Mouse (Mus musculus) MEL (cell line): ENCODE data around the gene Dmkn. TPM values are rescaled to one million over a fixed set of nuclear protein-coding genes. Genes with fewer than 3 reads are reported as not detected.

ENCODE experiments used
- DNase-seq: peaks from one replicate; pipeline ENCODE4 v3.0.0; 2011; ENCODE audit warnings: low read depth, low spot score
- H3K27ac ChIP-seq: 2 replicates; pipeline ENCODE4 v1.5.1; 2012; ENCODE audit warnings: low read depth, mild to moderate bottlenecking, control low read depth, low read length, moderate library complexity; ENCODE audit not compliant: control insufficient read depth
- H3K27me3 ChIP-seq, 2 experiments: fragments of 150-350 bp in 1 of 2; sonication (generic) in 1 of 2; 2 replicates each; pipeline ENCODE4 v1.6.1; 2012; ENCODE audit warnings: low read length in 2 of 2, mild to moderate bottlenecking in 2 of 2, improper control_type of control experiment in 1 of 2, moderate library complexity in 1 of 2; ENCODE audit not compliant: insufficient read depth in 2 of 2, control insufficient read depth in 1 of 2
- H3K36me3 ChIP-seq, 2 experiments: 2 replicates each; pipeline ENCODE4 v1.6.1; 2012 to 2014; ENCODE audit warnings: low read length in 2 of 2, improper control_type of control experiment in 1 of 2, inconsistent platforms in 1 of 2, mild to moderate bottlenecking in 1 of 2; ENCODE audit not compliant: insufficient read depth in 2 of 2, control insufficient read depth in 1 of 2
- H3K4me1 ChIP-seq, 2 experiments: fragments of 150-350 bp in 1 of 2; sonication (generic) in 1 of 2; 2 replicates each; pipeline ENCODE4 v1.6.1; 2012; ENCODE audit warnings: low read length in 2 of 2, improper control_type of control experiment in 1 of 2, mild to moderate bottlenecking in 1 of 2; ENCODE audit not compliant: insufficient read depth in 2 of 2, control insufficient read depth in 1 of 2
- H3K4me3 ChIP-seq, 2 experiments: fragments of 150-350 bp in 1 of 2; sonication (generic) in 1 of 2; 2 replicates each; pipeline ENCODE4 v1.5.1; 2012; ENCODE audit warnings: low read depth in 2 of 2, low read length in 2 of 2, mild to moderate bottlenecking in 2 of 2, moderate library complexity in 2 of 2, control low read depth in 1 of 2, improper control_type of control experiment in 1 of 2; ENCODE audit not compliant: control insufficient read depth in 1 of 2, insufficient read depth in 1 of 2
- H3K79me2 ChIP-seq: 2 replicates; pipeline ENCODE4 v1.6.1; 2012; ENCODE audit warnings: mild to moderate bottlenecking, low read length, moderate library complexity; ENCODE audit not compliant: control insufficient read depth, poor library complexity, insufficient read depth
- H3K9ac ChIP-seq: 2 replicates; pipeline ENCODE4 v1.6.1; 2012; ENCODE audit warnings: low read depth, mild to moderate bottlenecking, control low read depth, low read length, moderate library complexity; ENCODE audit not compliant: control insufficient read depth, poor library complexity, severe bottlenecking
- H3K9me3 ChIP-seq: fragments of 150-350 bp; sonication (generic); replicated peaks from 2 replicates; pipeline ENCODE4 v1.6.1; 2012; ENCODE audit warnings: mild to moderate bottlenecking, low read length, improper control_type of control experiment, moderate library complexity; ENCODE audit not compliant: insufficient read depth
- BHLHE40 ChIP-seq: IDR thresholded peaks from 2 replicates; pipeline ENCODE4 v1.6.1; 2012; ENCODE audit warnings: low read depth, mild to moderate bottlenecking, inconsistent platforms, low read length, improper control_type of control experiment, borderline replicate concordance
- CTCF ChIP-seq, 3 experiments: IDR thresholded peaks in 2 of 3; conservative IDR thresholded peaks in 1 of 3; 2 replicates each; pipeline ENCODE4 v1.5.1; 2011 to 2012; ENCODE audit warnings: low read length in 3 of 3, low read depth in 2 of 3, mild to moderate bottlenecking in 2 of 3, improper control_type of control experiment in 1 of 3, inconsistent platforms in 1 of 3, mixed read lengths in 1 of 3, moderate library complexity in 1 of 3; ENCODE audit not compliant: control insufficient read depth in 1 of 3, insufficient read depth in 1 of 3, poor library complexity in 1 of 3, severe bottlenecking in 1 of 3
- E2F4 ChIP-seq: IDR thresholded peaks from 2 replicates; pipeline ENCODE4 v1.6.1; 2011; ENCODE audit warnings: low read depth, low read length, improper control_type of control experiment, borderline replicate concordance
- ELF1 ChIP-seq: IDR thresholded peaks from 2 replicates; pipeline ENCODE4 v1.6.1; 2014; ENCODE audit warnings: low read depth, mild to moderate bottlenecking, inconsistent platforms, low read length, improper control_type of control experiment, moderate library complexity
- EP300 ChIP-seq, 2 experiments: IDR thresholded peaks; 2 replicates each; pipeline ENCODE4 v1.6.1; 2011; ENCODE audit warnings: improper control_type of control experiment in 2 of 2, low read length in 2 of 2, low read depth in 1 of 2, mild to moderate bottlenecking in 1 of 2
- GABPA ChIP-seq: IDR thresholded peaks from 2 replicates; pipeline ENCODE4 v1.6.1; 2012; ENCODE audit warnings: low read depth, mild to moderate bottlenecking, inconsistent platforms, low read length, improper control_type of control experiment, moderate library complexity
- GATA1 ChIP-seq: IDR thresholded peaks from 2 replicates; pipeline ENCODE4 v1.6.1; 2011; ENCODE audit warnings: low read depth, low read length, improper control_type of control experiment
- KAT2A ChIP-seq: conservative IDR thresholded peaks from 2 replicates; pipeline ENCODE4 v1.6.1; 2012; ENCODE audit warnings: low read depth, low read length, improper control_type of control experiment, inconsistent platforms
- MAX ChIP-seq: IDR thresholded peaks from 2 replicates; pipeline ENCODE4 v1.6.1; 2011; ENCODE audit warnings: low read length, improper control_type of control experiment
- MAZ ChIP-seq: IDR thresholded peaks from 2 replicates; pipeline ENCODE4 v1.6.1; 2012; ENCODE audit warnings: low read depth, mild to moderate bottlenecking, inconsistent platforms, low read length, improper control_type of control experiment
- MEF2A ChIP-seq: IDR thresholded peaks from 2 replicates; pipeline ENCODE4 v1.6.1; 2014; ENCODE audit warnings: low read depth, mild to moderate bottlenecking, inconsistent platforms, low read length, improper control_type of control experiment; ENCODE audit not compliant: poor library complexity, insufficient replicate concordance, severe bottlenecking; ENCODE audit errors: extremely low read depth
- MYB ChIP-seq: IDR thresholded peaks from 2 replicates; pipeline ENCODE4 v1.6.1; 2011; ENCODE audit warnings: mild to moderate bottlenecking, low read depth, low read length, improper control_type of control experiment
- MYC ChIP-seq: IDR thresholded peaks from 2 replicates; pipeline ENCODE4 v1.6.1; 2011; ENCODE audit warnings: low read depth, mild to moderate bottlenecking, low read length, improper control_type of control experiment, moderate library complexity
- NELFE ChIP-seq: IDR thresholded peaks from 2 replicates; pipeline ENCODE4 v1.6.1; 2011; ENCODE audit warnings: low read depth, low read length, improper control_type of control experiment
- NRF1 ChIP-seq: IDR thresholded peaks from 2 replicates; pipeline ENCODE4 v1.6.1; 2014; ENCODE audit warnings: low read depth, mild to moderate bottlenecking, inconsistent platforms, low read length, improper control_type of control experiment, moderate library complexity; ENCODE audit not compliant: poor library complexity, insufficient read depth, severe bottlenecking
- POLR2A ChIP-seq, 2 experiments: IDR thresholded peaks; 2 replicates each; pipeline ENCODE4 v1.6.1; 2011 to 2012; ENCODE audit warnings: low read length in 2 of 2, mild to moderate bottlenecking in 2 of 2, control low read depth in 1 of 2, improper control_type of control experiment in 1 of 2, low read depth in 1 of 2, moderate library complexity in 1 of 2; ENCODE audit not compliant: control insufficient read depth in 1 of 2, insufficient read depth in 1 of 2, poor library complexity in 1 of 2
- POLR2AphosphoS5 ChIP-seq: IDR thresholded peaks from 2 replicates; pipeline ENCODE4 v1.6.1; 2012; ENCODE audit warnings: low read depth, borderline replicate concordance, mild to moderate bottlenecking, inconsistent platforms, low read length, moderate library complexity, mixed read lengths
- RAD21 ChIP-seq: IDR thresholded peaks from 2 replicates; pipeline ENCODE4 v1.6.1; 2011; ENCODE audit warnings: mild to moderate bottlenecking, low read depth, low read length, improper control_type of control experiment
- RCOR1 ChIP-seq: IDR thresholded peaks from 2 replicates; pipeline ENCODE4 v1.6.1; 2012; ENCODE audit warnings: low read depth, mild to moderate bottlenecking, inconsistent platforms, low read length, improper control_type of control experiment
- SIN3A ChIP-seq: IDR thresholded peaks from 2 replicates; pipeline ENCODE4 v1.6.1; 2012; ENCODE audit warnings: low read length, improper control_type of control experiment, inconsistent platforms
- TCF12 ChIP-seq: IDR thresholded peaks from 2 replicates; pipeline ENCODE4 v1.6.1; 2014; ENCODE audit warnings: low read depth, mild to moderate bottlenecking, inconsistent platforms, low read length, improper control_type of control experiment, moderate library complexity
- UBTF ChIP-seq: IDR thresholded peaks from 2 replicates; pipeline ENCODE4 v1.6.1; 2012; ENCODE audit warnings: low read depth, mild to moderate bottlenecking, inconsistent platforms, low read length, improper control_type of control experiment, moderate library complexity, borderline replicate concordance; ENCODE audit not compliant: insufficient read depth
- USF1 ChIP-seq: IDR thresholded peaks from 2 replicates; pipeline ENCODE4 v1.6.1; 2014; ENCODE audit warnings: low read depth, mild to moderate bottlenecking, inconsistent platforms, low read length, improper control_type of control experiment, moderate library complexity
- USF2 ChIP-seq, 2 experiments: IDR thresholded peaks; 2 replicates each; pipeline ENCODE4 v1.6.1; 2011 to 2012; ENCODE audit warnings: improper control_type of control experiment in 2 of 2, low read length in 2 of 2, borderline replicate concordance in 1 of 2, inconsistent platforms in 1 of 2, low read depth in 1 of 2, mild to moderate bottlenecking in 1 of 2; ENCODE audit not compliant: insufficient read depth in 1 of 2
- ZC3H11A ChIP-seq: IDR thresholded peaks from 2 replicates; pipeline ENCODE4 v1.6.1; 2012; ENCODE audit warnings: low read depth, mild to moderate bottlenecking, inconsistent platforms, low read length, improper control_type of control experiment
- ZKSCAN1 ChIP-seq: IDR thresholded peaks from 2 replicates; pipeline ENCODE4 v1.6.1; 2012; ENCODE audit warnings: low read depth, mild to moderate bottlenecking, inconsistent platforms, low read length, improper control_type of control experiment, moderate library complexity
- ZMIZ1 ChIP-seq: IDR thresholded peaks from 2 replicates; pipeline ENCODE4 v1.6.1; 2012; ENCODE audit warnings: low read depth, mild to moderate bottlenecking, inconsistent platforms, low read length, improper control_type of control experiment, moderate library complexity
- ZNF384 ChIP-seq: IDR thresholded peaks from 2 replicates; pipeline ENCODE4 v1.6.1; 2012; ENCODE audit warnings: low read depth, mild to moderate bottlenecking, inconsistent platforms, low read length, improper control_type of control experiment
- polyA plus RNA-seq, 2 experiments: library from polyadenylated mRNA; stranded (reverse) in 1 of 2; unstranded in 1 of 2; fragments of >175 nt in 1 of 2; fragments of >200 nt in 1 of 2; gene quantifications; 2 replicates each; pipeline versions ENCODE4 v1.2.1 to v1.2.4; 2012; ENCODE audit warnings: low replicate concordance in 2 of 2, low read depth in 1 of 2; ENCODE audit not compliant: insufficient read length in 2 of 2, insufficient read depth in 1 of 2, missing spikeins in 1 of 2
- total RNA-seq: library from RNA; depleted of rRNA; stranded (reverse); fragments of 300-350 nt; gene quantifications from 2 replicates; pipeline ENCODE4 v1.2.3, GENCODE M21; 2012; rRNA removed

Gene Dmkn
- total RNA-seq (not detected in 2 replicates), polyA plus RNA-seq (not detected)

DNA sequence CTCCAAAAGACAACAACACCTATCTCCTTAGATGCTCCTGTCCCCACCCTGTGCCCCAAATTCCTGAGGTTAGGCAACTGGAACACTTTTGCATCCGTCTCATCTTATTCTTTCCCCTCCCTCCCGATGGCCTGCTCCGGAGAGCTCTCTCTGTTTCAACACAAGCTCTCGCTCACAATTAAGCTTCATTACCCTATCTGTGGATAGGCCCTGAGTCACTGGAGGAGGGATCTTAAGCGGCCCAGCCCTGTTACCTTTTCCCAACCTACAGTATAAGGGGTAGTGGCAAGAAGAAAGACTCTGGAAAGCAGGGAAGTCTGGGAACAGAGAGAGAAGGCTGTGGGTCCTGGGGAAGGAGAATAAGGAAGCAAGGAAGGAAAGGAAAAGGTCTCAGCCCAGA lies at the start of gene Dmkn:
Gene Dmkn (plus strand): TSS at position 301 of the 400 bp plus-strand sequence.
- DNase-seq: no peak
- no peaks in the 10 kb centered on the region; a peak in 1 of 4 replicates for H3K4me1 ChIP-seq
- no peaks in the 10 kb centered on the region for H3K79me2 ChIP-seq
- H3K9me3 ChIP-seq: no peaks in the 10 kb centered on the region
- no peak within 1 kb of the TSS for H3K27ac ChIP-seq
- H3K9ac ChIP-seq: no peak within 1 kb of the TSS
- no peaks in the 10 kb centered on the region for H3K36me3 ChIP-seq
- peaks cover 0 to 4% of the 10 kb centered on the region in 2 experiments; a peak in 1 of 4 replicates for H3K27me3 ChIP-seq
- H3K4me3 ChIP-seq: no peak within 1 kb of the TSS
- TF ChIP-seq ZC3H11A (no peak), GATA1 (no peak), MAX (no peak), UBTF (no peak)

DNA sequence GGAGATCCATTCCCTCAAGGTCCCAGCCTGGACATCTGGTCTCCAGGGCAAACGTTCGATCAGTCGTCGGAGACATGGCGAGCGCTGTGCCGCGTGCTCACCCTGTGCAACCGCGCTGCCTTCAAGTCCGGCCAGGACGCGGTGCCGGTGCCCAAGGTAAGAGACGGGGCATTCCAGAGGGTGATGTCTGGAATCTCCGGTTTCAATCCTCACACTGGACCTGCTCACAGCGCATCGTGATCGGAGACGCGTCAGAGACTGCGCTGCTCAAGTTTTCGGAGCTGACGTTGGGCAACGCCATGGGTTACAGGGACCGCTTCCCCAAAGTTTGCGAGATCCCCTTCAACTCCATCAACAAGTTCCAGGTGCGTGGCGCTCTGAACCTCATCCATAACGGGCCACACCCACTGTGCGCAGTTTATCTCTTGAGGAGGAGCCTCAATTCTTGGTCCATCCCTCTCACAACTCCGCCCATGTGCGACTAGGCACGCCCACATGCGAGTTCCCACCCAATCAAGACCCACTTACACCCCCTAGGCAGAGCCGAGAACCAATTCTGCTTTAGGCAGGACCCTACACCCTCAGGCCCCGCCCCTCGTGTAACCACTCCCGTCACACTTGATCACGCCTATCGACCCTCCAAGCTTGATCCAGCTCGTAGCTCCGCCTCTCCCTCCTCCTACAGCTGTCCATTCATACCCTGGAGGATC lies 46.4 kb upstream of the Dmkn start:
- no peaks in the 10 kb centered on the region for H3K36me3 ChIP-seq
- no peaks in the 10 kb centered on the region for H3K9me3 ChIP-seq
- H3K4me1 ChIP-seq: peaks cover 6 to 13% of the 10 kb centered on the region in 2 experiments
- H3K9ac ChIP-seq: no peak overlapping the region
- peak; percentile 94 for DNase-seq
- no peaks in the 10 kb centered on the region for H3K27me3 ChIP-seq
- H3K79me2 ChIP-seq: no peaks in the 10 kb centered on the region
- H3K4me3 ChIP-seq: peak overlapping the region; percentile 28 to 33; a peak in 3 of 4 replicates
- H3K27ac ChIP-seq: no peak overlapping the region
- peak; percentile 41; the same call in 1 of the 2 replicates for TF ChIP-seq NELFE
- TF ChIP-seq KAT2A: no peak
- no peak for TF ChIP-seq RCOR1
- no peak for TF ChIP-seq E2F4
- TF ChIP-seq EP300 (IDR thresholded peaks at IDR 0.05; ENCODE audit: low read depth in 1 of 2, low read length in 2 of 2): no peak
- TF ChIP-seq MYB: no peak
- TF ChIP-seq BHLHE40: no peak
- no peak for TF ChIP-seq ZC3H11A
- TF ChIP-seq POLR2A (IDR thresholded peaks at IDR 0.05; ENCODE audit: control insufficient read depth in 1 of 2, insufficient read depth in 1 of 2, low read depth in 1 of 2, low read length in 2 of 2, poor library complexity in 1 of 2): no peak
- no peak for TF ChIP-seq USF2 (IDR thresholded peaks at IDR 0.05; ENCODE audit: borderline replicate concordance in 1 of 2, insufficient read depth in 1 of 2, low read depth in 1 of 2, low read length in 2 of 2)
- no peak for TF ChIP-seq MEF2A
- 0 out of 2 replicates have a peak, but pooled peaks have one; percentile 42 for TF ChIP-seq USF1
- TF ChIP-seq ZKSCAN1: no peak
- TF ChIP-seq TCF12: no peak
- TF ChIP-seq CTCF (IDR thresholded peaks at IDR 0.05 in 2 of 3, conservative IDR thresholded peaks at IDR 0.05 in 1 of 3; ENCODE audit: control insufficient read depth in 1 of 3, insufficient read depth in 1 of 3, low read depth in 2 of 3, low read length in 3 of 3, poor library complexity in 1 of 3, severe bottlenecking in 1 of 3): no peak
- TF ChIP-seq ZNF384: no peak
- TF ChIP-seq MAX: peak; percentile 41; the same call in 1 of the 2 replicates
- no peak for TF ChIP-seq ZMIZ1
- TF ChIP-seq MAZ: no peak
- peak; percentile 23; the same call in 1 of the 2 replicates for TF ChIP-seq NRF1
- no peak for TF ChIP-seq RAD21
- TF ChIP-seq UBTF: no peak
- TF ChIP-seq SIN3A: no peak
- no peak for TF ChIP-seq GABPA
- no peak for TF ChIP-seq GATA1
- 0 out of 2 replicates have a peak, but pooled peaks have one; percentile 18 for TF ChIP-seq MYC
- TF ChIP-seq POLR2AphosphoS5: no peak
- no peak for TF ChIP-seq ELF1
